Mouse (Mus musculus) megakaryocyte, adult 5-6 weeks (primary cell): ENCODE results near the gene Zfand5. TPM values are rescaled to one million over a fixed set of nuclear protein-coding genes. Genes with fewer than 3 reads are reported as not detected.
"Not testable (repeated sequence)": the region's sequence is repeated elsewhere in the genome, so short reads cannot be mapped to it uniquely, and the experiment has no call there.

Experiments used
- ATAC-seq: 2 replicates; pipeline ENCODE4 v1.8.0; 2016; ENCODE audit warnings: mild to moderate bottlenecking, inconsistent platforms; ENCODE audit not compliant: poor library complexity, severe bottlenecking
- total RNA-seq, 2 experiments: library from RNA; stranded (forward) in 1 of 2; stranded (reverse) in 1 of 2; fragments of 153-499, 151-499 nt in 1 of 2; fragments of 221-1000, 200-1000 nt in 1 of 2; gene quantifications; 2 replicates each; pipeline versions ENCODE4 v1.2.3 to v1.2.4; 2015 to 2017

Gene Zfand5
- total RNA-seq (2015) (127 and 129 TPM in 2 replicates), total RNA-seq (2017) (98.6 and 107 TPM in 2 replicates)

GRCm38 (mm10) chr19:21271741-21272654, at the start of gene Zfand5:
Gene Zfand5, plus strand, starts transcription at chr19:21272278.
- ATAC-seq = peak; percentile 72

GRCm38 (mm10) chr19:21227131-21227530, 44.9 kb upstream of the Zfand5 start:
- no peak for ATAC-seq

- ATAC-seq = no peak
These were observed 44.3 kb upstream of the Zfand5 start for GRCm38 (mm10) chr19:21227754-21228153.

GRCm38 (mm10) chr19:21248730-21249129, 23.3 kb upstream of the Zfand5 start:
- ATAC-seq = not testable (repeated sequence)

GRCm38 (mm10) chr19:21253846-21254245, 18.2 kb upstream of the Zfand5 start:
- no peak for ATAC-seq

GRCm38 (mm10) chr19:21255920-21256319, 16.2 kb upstream of the Zfand5 start:
- no peak for ATAC-seq

- peak; percentile 78 for ATAC-seq
These were observed 12.6 kb upstream of the Zfand5 start for GRCm38 (mm10) chr19:21259453-21259852.

- peak; percentile 90 for ATAC-seq
These were observed 11.8 kb upstream of the Zfand5 start for GRCm38 (mm10) chr19:21260280-21260679.

GRCm38 (mm10) chr19:21271186-21271585, 892 bp upstream of the Zfand5 start:
- no peak for ATAC-seq

GRCm38 (mm10) chr19:21272655-21273284, 692 bp downstream of the Zfand5 start:
- ATAC-seq = peak; percentile 39

- ATAC-seq = no peak
These were observed 1.4 kb downstream of the Zfand5 start for GRCm38 (mm10) chr19:21273440-21273839.

GRCm38 (mm10) chr19:21274181-21274591, 2.1 kb downstream of the Zfand5 start:
- peak; percentile 17 for ATAC-seq

GRCm38 (mm10) chr19:21274714-21275113, 2.6 kb downstream of the Zfand5 start:
- ATAC-seq = no peak

- no peak for ATAC-seq
These were observed 4.2 kb downstream of the Zfand5 start for GRCm38 (mm10) chr19:21276317-21276716.

GRCm38 (mm10) chr19:21286421-21287097, 14.5 kb downstream of the Zfand5 start:
- ATAC-seq = peak; percentile 40; the same call in 1 of the 2 replicates

GRCm38 (mm10) chr19:21297411-21297810, 25.3 kb downstream of the Zfand5 start:
- ATAC-seq = no peak

GRCm38 (mm10) chr19:21301787-21302186, 29.7 kb downstream of the Zfand5 start:
- ATAC-seq = no peak

GRCm38 (mm10) chr19:21307755-21308154, 35.7 kb downstream of the Zfand5 start:
- no peak for ATAC-seq

- not testable (repeated sequence) for ATAC-seq
These were observed 38.3 kb downstream of the Zfand5 start for GRCm38 (mm10) chr19:21310364-21310763.

- ATAC-seq = no peak
These were observed 43.6 kb downstream of the Zfand5 start for GRCm38 (mm10) chr19:21315701-21316100.

- ATAC-seq = peak; percentile 33; the same call in 1 of the 2 replicates
These were observed 47.5 kb downstream of the Zfand5 start for GRCm38 (mm10) chr19:21319618-21320017.
